Mouse (Mus musculus): Measurements from ENCODE around the gene Gm37240.

Gene Gm37240

DNA sequence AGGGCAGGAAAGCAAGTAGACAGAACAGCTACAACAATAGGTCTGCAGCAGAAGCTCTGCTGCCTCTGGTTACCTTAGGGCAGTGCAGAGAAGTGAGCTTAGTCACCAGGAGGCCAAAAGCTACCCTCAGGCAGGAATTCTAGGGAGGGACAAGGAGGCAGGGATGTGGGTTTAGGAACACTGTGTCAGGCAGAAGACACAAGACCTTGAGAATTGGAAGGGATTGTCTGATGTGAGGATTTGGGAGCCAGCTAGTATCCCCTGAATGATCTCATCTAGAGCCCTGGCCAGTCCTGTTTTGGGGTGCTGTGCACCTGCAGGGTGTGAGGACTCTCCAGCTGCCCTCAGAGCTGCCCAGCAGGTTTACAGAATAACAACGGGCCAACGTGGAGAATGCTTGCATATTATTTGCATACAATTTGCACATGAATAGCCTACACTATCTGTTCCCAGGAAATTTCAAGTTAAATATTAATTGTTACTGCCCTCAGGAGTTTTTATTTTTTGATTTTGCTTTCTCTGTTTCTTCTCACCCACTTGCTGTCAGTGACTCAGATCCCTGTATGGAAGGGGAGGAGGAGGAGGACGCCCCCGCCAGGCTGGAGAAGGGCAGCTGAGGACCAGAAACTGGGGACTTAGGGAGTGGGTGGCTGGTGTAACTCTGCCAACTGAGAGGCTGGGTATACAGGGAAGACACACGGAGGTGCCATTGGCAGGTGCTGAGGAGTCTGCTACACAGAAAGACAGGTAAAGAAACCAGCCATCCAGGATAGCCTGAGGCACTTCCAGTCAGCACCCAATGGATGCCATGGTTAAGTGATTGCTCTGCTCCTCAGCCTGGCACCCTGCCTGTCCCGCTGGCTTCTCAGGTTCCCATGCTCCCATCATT is 862.3 kb downstream of the Gm37240 start:
- no peak for DNase-seq (ENCODE audit: low spot score)

DNA sequence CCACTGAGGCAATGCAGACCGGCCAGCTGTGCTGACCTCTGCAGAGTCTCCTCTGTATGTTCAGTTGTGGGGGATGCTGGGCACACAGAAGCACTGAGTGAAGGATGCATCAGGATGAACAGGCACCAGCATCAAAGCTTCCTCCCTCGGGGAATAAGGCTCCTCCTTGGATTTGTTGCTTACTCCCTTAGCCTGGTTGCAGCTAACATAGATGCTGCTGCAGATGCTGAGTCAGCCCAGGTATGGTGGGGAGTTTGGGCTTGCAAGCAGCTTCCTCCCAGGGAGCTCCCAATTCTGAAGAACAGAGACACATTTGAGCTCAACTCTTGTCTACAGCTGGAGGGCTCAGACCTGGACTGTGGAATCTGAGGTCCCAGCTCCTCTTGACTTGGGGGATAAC is 863.1 kb downstream of the Gm37240 start:
- DNase-seq (ENCODE audit: low spot score): no peak

- no peak for DNase-seq (ENCODE audit: low spot score)
Measured at GRCm38 (mm10) chr3:85022800-85023199, 864.5 kb downstream of the Gm37240 start.

DNA sequence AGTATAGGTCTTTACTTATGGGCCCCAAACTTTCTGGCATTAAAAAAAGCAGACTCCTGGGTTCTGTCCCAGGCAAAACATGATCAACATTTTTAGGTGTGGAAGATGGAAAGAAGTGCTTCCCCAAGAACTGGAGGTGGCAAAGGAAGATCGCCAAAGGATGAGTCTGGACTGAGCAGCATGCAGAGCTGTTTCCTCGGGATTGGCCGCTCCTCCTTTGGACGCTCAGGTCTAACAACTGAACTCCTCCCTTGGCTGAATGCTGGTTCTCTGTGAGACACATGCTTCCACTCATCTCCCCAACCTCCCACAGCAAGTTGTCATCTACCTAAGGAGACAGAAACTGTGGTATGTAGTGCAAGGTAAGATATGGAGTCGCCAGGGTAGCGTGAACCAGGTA is 865.5 kb downstream of the Gm37240 start:
- DNase-seq (ENCODE audit: low spot score): no peak

DNA sequence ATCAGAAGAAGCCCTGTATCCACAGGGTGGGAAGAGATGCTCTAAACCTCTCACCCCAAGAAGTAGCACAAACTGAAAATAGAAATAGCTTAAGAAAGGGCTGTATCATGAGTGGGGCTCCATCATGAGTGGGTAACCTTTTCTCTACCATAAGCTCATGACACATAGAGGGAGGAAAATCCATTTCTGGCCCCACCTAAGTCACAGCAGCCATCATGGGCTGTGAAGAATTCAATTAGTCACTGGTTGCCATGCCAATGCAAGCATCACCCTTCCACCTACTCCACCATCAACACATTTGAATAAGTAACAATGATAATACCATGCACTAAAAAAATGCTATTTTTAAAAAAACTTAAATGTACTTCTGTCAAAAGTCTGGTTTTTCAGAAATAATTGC is 867.2 kb downstream of the Gm37240 start:
- DNase-seq (ENCODE audit: low spot score): no peak

- DNase-seq (ENCODE audit: low spot score): no peak
Measured at GRCm38 (mm10) chr3:85015667-85016066, 871.7 kb downstream of the Gm37240 start.

GRCm38 (mm10) chr3:85012889-85013288 is 874.4 kb downstream of the Gm37240 start:
- no peak for DNase-seq (ENCODE audit: low spot score)

DNA sequence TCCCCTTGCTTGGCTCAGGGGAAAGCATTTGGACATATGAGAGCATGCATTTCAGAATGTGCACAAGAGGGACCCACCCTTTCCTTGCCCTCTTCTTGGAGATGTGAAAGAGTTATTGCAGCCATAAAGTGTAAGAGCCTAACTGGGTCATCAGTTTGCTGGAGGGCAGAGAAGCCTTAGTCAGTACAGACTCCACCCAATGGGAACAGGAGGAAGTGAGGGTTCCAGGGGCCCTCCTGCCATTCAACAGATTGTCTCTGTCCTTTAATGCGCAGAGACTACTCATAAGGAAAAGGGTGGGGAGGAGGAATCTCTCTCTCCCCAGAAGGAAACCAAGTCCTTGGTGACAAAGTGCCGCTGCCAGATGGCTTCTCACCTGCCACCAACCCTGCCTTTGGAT is 882.1 kb downstream of the Gm37240 start:
- no peak for DNase-seq (ENCODE audit: low spot score)

DNA sequence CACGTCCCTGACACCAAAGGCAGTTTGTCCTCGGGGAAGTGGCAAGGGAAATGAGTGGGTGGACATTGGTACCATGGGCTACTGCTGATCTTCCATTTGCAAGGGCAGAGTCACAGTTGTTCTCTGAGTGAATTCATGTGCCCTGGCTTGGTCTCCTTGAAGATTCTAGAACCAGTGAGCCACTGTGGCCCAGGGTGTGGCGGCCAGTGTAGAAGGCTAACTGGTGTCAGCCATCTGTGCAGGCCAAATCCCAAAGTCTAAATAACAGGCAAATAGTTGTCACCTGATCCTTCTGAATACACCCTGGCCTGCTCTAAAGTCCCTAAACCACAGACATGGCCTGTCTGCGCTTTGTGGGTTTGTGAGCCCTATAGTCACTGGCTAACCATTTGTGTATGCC is 898.4 kb downstream of the Gm37240 start:
- no peak for DNase-seq (ENCODE audit: low spot score)

DNA sequence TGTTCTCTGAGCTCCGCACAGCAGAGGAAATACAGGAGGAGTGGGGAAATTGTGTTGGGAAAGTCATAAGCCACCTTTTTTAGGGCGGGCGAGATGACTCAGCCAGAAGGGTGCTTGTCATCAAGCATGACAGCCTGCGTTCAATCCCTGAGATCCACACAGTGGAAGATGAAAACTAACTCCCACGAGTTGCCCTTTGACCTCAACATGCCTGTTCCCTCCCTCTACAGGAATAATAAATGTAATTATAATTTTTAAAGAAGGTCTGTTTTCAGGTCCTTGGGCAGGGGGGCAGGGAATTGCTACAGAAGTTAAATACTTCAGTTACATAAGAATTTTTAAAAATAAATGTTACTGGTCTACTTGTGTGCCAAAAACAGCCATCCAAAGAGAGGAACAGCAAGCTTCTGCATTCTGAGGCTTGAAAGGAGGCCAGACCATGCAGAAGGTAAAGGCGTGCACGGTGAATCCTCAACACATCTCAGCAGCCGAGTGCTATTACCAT is 902.1 kb downstream of the Gm37240 start:
- DNase-seq (ENCODE audit: low spot score): no peak

DNA sequence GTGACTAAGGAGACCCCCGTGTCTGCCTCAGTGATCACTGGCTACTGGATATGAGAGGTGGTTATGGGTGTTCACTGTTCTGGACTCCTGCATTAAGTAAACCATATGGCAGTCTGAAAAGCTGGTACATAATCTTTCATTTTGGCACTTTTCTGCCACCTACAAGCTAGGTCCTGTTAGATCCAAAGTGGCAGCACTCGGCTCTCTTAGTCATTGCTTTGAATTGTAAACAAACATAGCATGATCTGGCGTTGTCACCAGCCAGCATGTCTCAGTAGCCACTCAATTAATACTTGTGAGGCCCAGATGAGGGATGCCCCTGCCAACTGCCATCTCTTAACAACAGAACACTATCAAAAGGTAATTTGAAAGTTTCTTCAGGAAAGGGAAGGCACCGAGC is 904.6 kb downstream of the Gm37240 start:
- DNase-seq (ENCODE audit: low spot score): no peak

GRCm38 (mm10) chr3:84980158-84980557 is 907.2 kb downstream of the Gm37240 start:
- no peak for DNase-seq (ENCODE audit: low spot score)

- no peak for DNase-seq (ENCODE audit: low spot score)
Measured at GRCm38 (mm10) chr3:84978676-84979075, 908.6 kb downstream of the Gm37240 start.

- DNase-seq (ENCODE audit: low spot score): no peak
Measured at GRCm38 (mm10) chr3:84974193-84974592, 913.1 kb downstream of the Gm37240 start.

- no peak for DNase-seq (ENCODE audit: low spot score)
Measured at GRCm38 (mm10) chr3:84972881-84973280, 914.4 kb downstream of the Gm37240 start.

DNA sequence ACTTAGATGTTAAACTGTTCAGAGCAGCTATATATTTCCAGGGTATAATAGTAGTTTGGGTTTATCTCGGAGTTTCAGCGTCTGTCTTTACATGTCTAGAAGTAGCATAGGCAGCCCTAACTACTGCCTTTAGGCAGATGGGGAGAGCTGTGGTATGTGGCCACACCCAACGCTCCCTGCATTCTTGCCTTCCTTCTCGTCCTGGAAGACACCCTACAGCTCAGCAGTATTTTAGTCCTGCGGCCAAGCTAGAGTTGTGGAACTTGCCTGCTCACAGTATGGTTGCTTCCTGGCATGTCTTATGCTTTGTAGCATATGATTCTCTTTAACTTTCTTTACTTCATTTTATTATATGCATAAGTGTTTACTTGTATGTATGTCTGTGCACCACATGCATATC is 915.8 kb downstream of the Gm37240 start:
- no peak for DNase-seq (ENCODE audit: low spot score)

DNA sequence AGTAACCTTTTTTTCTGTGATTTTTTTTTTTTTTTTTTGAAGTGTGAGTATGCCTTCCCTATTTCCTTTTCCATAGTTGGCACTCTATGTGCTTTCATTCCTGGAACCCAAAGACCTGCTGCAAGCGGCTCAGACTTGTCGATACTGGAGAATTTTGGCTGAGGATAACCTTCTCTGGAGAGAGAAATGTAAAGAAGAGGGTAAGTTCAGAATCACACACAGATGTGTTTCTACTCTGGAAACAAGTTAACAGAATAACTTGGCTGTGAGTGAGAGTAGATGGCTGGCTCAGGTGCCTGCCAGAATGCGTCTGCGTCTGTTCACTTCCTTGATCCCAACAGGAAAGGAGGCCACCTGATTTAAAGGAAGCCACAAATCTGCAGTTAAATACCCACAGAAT is 920.0 kb downstream of the Gm37240 start:
- no peak for DNase-seq (ENCODE audit: low spot score)

GRCm38 (mm10) chr3:84965156-84965555 is 922.2 kb downstream of the Gm37240 start:
- DNase-seq (ENCODE audit: low spot score): no peak

DNA sequence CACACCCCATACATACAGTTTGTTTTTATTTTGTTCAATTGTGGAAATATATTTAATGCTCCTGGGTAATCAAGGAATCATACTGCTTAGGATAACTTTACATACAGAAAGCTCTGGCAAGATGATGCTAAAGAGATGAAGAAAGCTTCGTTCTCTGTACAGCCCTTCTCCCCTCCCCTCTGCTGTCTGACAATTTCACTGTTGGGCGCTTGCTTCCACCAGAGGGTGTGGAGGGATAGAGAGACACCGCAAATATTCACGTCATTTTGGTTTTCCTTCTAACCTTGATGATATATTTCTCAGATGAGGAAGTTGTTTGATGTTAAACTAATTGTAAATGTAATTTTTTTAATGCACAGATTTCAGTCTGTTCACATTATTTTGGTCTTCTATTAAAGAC is 931.5 kb downstream of the Gm37240 start:
- no peak for DNase-seq (ENCODE audit: low spot score)

DNA sequence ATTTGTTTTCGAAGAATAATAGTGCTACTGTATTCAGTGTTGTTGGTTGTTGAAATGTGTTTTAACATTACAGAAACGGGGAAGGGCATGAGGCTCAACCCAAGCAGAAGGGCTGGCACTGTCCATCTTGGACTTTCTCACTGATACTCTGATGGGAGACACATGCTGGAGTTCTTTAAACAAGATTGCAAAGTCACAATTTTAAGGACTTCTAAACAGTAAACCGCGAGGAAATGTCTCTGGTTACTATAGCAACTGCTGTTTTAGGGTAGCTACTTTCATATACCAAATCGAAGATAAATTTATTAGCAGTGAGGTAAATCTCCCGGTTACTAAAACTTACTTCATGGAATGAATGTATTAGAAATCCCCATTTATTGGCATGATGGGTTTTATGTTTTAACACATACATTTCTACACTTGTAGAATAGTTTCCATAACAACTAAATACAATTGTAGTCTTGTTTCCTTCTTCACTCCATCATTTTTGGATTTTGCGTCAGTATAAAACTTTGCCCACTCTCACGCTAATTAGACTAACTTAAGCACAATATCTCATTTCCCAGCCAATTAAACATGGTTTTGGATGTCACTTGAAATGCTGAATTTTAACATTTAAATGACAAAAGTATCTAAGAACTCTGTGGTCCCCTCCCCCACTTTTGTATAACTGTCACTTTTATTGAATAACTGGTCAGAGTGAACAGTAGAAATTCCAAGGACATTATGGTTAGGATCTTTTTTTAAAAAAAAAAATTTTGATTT is 932.1 kb downstream of the Gm37240 start:
- no peak for DNase-seq (ENCODE audit: low spot score)

DNA sequence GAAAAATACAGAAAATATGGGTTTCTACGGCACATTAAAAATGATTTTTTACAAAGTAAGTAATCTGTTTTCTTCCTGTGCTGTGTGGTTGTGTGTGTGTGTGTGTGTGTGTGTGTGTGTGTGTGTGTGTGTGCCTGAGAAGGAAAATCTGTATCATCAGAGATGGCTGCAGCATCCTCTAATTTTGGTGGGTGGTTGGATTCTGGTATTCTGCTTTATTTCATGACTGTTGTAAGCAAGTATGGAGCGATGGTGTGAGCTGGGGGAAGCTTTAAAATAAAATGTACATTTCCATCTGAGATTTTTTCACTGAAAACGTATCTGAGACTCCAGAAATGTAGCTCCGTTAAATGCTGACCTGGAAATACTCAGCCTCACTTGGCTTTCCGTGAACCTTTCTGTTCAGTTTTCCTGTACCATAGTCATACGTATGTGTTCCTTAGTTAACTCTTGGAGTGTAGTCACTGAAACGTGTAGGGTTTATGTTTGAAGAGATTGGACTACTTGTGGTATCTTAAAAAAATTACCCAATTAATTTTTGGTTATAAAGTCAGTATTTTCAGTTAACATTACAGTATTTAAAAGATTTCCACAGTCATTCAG is 934.6 kb downstream of the Gm37240 start:
- no peak for DNase-seq (ENCODE audit: low spot score)

DNA sequence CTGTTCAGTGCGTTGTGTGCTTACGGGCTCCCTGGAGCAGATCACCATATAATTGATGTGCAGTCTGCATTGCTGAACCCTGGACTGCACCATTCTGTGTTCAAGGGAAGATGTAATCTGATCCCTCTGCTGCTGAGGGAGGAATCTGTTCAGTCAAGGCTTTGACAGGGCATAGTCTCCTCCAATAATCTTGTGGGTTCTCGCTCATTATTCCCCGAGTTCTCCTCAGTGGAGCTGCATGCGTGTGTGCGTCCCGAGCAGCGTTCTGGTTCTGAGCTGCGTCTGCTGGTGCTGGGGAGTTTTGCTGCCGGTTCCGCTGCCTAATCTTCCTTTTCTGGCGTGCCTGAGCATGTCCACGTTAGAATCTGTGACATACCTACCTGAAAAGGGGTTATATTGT is 935.2 kb downstream of the Gm37240 start:
- peak; percentile 49 for DNase-seq (ENCODE audit: low spot score)

- DNase-seq (ENCODE audit: low spot score): no peak
Measured at GRCm38 (mm10) chr3:84951698-84952097, 935.6 kb downstream of the Gm37240 start.

All from testis, postnatal 10 days (tissue).